Mouse (Mus musculus) left cerebral cortex, postnatal 14 days (tissue): ENCODE measurements around the gene Cenpx. TPM values are rescaled to one million over a fixed set of nuclear protein-coding genes. Genes with fewer than 3 reads are reported as not detected.
"Not testable (repeated sequence)": the region's sequence is repeated elsewhere in the genome, so short reads cannot be mapped to it uniquely, and the experiment has no call there.

Experiments used
- DNase-seq, 2 experiments: peaks; one replicate each; pipeline ENCODE4 v3.0.0; 2021 to 2022; ENCODE audit warnings: low spot score in 2 of 2, mixed read lengths in 1 of 2
- intact Hi-C: fragments of 180-260 bp; cut with DNase I; formaldehyde crosslinking; loops from one replicate; pipeline ENCODE4 v1.15.1; 2025
- total RNA-seq, 2 experiments: library from RNA; stranded (reverse); gene quantifications; 2 replicates each; pipeline ENCODE4 v1.2.3; 2021

Gene Cenpx
- total RNA-seq, 2 experiments from 2014 or later, result 26.8 to 30.2 TPM

GRCm38 (mm10) chr11:120706120-120706519 is 7.4 kb downstream of the Cenpx start:
- intact Hi-C loops, result no loop called here
- no peak for DNase-seq

- intact Hi-C loops, result no loop called here
- no peak for DNase-seq
These were observed 8.8 kb downstream of the Cenpx start for GRCm38 (mm10) chr11:120704486-120705325.

GRCm38 (mm10) chr11:120703696-120704454 is 9.7 kb downstream of the Cenpx start:
- DNase-seq, result no peak
- intact Hi-C loops, result no loop called here

GRCm38 (mm10) chr11:120697741-120698140 is 15.8 kb downstream of the Cenpx start:
- intact Hi-C loops, result no loop called here
- DNase-seq, result no peak

GRCm38 (mm10) chr11:120696568-120696967 is 17.0 kb downstream of the Cenpx start:
- no peak for DNase-seq
- intact Hi-C loops, result no loop called here

- intact Hi-C loops, result no loop called here
- DNase-seq, result no peak
These were observed 17.9 kb downstream of the Cenpx start for GRCm38 (mm10) chr11:120695641-120696040.

- no peak for DNase-seq
- intact Hi-C loops, result no loop called here
These were observed 18.4 kb downstream of the Cenpx start for GRCm38 (mm10) chr11:120695184-120695583.

GRCm38 (mm10) chr11:120693461-120693860 is 20.1 kb downstream of the Cenpx start:
- intact Hi-C loops, result no loop called here
- DNase-seq, result no peak

- intact Hi-C loops, result no loop called here
- peak; percentile 32 to 65 for DNase-seq
These were observed 21.0 kb downstream of the Cenpx start for GRCm38 (mm10) chr11:120692471-120693011.

- no peak for DNase-seq
- intact Hi-C loops, result no loop called here
These were observed 24.2 kb downstream of the Cenpx start for GRCm38 (mm10) chr11:120689365-120689764.

GRCm38 (mm10) chr11:120686650-120687272 is 26.8 kb downstream of the Cenpx start:
- no peak for DNase-seq
- intact Hi-C loops, result no loop called here

- intact Hi-C loops, result no loop called here
- no peak for DNase-seq
These were observed 28.9 kb downstream of the Cenpx start for GRCm38 (mm10) chr11:120684660-120685059.

- intact Hi-C loops, result no loop called here
- no peak for DNase-seq
These were observed 29.5 kb downstream of the Cenpx start for GRCm38 (mm10) chr11:120684086-120684485.

- intact Hi-C loops, result no loop called here
- DNase-seq, result no peak
These were observed 30.0 kb downstream of the Cenpx start for GRCm38 (mm10) chr11:120683536-120683935.

- intact Hi-C loops, result no loop called here
- DNase-seq, result no peak
These were observed 30.9 kb downstream of the Cenpx start for GRCm38 (mm10) chr11:120682683-120683082.

- intact Hi-C loops, result no loop called here
- no peak for DNase-seq
These were observed 33.6 kb downstream of the Cenpx start for GRCm38 (mm10) chr11:120679909-120680308.

GRCm38 (mm10) chr11:120676951-120677350 is 36.6 kb downstream of the Cenpx start:
- intact Hi-C loops, result no loop called here
- no peak for DNase-seq

- intact Hi-C loops, DNase-seq: not testable (repeated sequence)
These were observed 37.7 kb downstream of the Cenpx start for GRCm38 (mm10) chr11:120675875-120676274.

- intact Hi-C loops, result no loop called here
- no peak for DNase-seq
These were observed 39.9 kb downstream of the Cenpx start for GRCm38 (mm10) chr11:120673594-120674122.
